Mouse (Mus musculus): ENCODE data around the gene Ldlrad3. TPM values are rescaled to one million over a fixed set of nuclear protein-coding genes. Genes with fewer than 3 reads are reported as not detected.

Gene Ldlrad3
- total RNA-seq, 1 experiment from 2014 or later: 8.8 TPM

GRCm38 (mm10) chr2:102142654-102143271, 43.4 kb downstream of the Ldlrad3 start:
- no peak for DNase-seq

DNA sequence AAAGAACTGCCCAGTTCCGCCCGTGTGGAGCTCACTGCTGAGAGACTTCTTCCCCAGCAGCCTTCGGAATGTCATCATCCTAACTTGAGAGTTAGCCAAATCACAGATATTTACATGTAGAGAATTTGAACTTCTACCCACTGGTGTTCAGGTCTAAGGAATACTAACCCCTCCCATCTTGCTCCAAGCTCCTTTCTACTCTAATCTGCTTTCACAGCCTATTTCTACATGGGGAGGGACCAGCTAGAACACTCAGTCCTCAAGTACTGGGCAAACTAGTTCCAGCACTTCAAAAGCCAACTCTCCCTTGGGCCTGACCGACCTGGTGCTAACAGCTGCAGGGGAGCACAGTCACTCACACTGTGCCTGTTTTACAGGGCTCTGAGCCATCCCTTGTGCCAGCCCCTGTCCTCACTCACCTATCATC, 44.0 kb downstream of the Ldlrad3 start:
- no peak for DNase-seq

- DNase-seq: no peak
Observed at GRCm38 (mm10) chr2:102141199-102141598, 45.0 kb downstream of the Ldlrad3 start.

DNA sequence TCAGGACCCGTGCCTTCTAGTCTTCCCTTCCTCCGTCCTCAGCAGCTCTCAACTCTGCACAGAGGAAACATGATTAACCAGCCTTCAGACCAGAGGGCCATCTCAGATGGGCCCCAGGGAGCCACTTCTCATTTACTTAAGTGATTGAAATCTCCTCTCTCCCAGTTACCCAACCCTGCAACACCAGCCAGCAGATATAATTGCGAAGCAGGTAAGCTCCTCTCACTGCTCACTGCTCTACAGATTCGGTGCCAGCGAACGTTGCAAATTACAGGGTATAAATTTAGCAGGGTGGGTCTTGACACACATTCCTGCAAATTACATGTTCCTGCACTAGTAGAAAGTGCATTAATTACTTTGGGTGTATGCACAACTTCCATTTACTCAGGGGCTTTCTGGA, 48.3 kb downstream of the Ldlrad3 start:
- DNase-seq: no peak

GRCm38 (mm10) chr2:102136184-102136583, 50.0 kb downstream of the Ldlrad3 start:
- no peak for DNase-seq

DNA sequence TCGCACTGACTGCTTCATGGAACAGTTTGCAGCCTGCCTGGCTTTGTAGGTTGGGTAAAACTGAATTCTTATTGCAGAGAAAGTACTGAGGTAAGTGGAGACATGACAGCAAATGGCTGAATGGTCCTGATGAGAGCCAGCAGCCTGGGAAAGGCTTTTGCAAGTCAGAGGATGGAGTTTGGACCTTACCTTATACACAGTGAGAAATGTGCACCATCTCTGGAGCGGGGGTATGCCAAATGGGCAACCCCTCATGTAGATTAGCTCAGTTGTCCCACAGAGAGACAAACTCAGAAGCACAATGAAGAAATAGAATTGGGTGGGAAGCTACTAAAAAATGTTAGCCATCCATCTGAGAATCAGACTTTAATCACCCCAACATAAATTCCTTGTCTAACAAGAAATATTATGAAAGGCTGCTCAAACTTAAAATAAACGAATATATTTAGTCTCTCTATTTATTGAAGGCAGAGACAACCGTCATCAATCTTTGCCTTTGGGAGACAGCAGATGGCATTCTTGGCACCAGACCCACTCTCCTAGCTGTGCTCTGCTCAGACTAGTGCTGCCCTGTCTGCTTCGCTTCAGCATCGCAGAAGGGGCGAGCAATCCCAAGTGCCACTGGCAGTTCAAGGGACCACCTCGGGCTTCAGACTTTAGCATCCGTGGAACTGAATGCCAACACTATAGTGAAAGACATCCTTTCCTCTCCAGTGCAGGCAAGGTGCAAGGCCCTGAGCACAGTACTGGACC, 51.5 kb downstream of the Ldlrad3 start:
- peak; percentile 49 for DNase-seq

DNA sequence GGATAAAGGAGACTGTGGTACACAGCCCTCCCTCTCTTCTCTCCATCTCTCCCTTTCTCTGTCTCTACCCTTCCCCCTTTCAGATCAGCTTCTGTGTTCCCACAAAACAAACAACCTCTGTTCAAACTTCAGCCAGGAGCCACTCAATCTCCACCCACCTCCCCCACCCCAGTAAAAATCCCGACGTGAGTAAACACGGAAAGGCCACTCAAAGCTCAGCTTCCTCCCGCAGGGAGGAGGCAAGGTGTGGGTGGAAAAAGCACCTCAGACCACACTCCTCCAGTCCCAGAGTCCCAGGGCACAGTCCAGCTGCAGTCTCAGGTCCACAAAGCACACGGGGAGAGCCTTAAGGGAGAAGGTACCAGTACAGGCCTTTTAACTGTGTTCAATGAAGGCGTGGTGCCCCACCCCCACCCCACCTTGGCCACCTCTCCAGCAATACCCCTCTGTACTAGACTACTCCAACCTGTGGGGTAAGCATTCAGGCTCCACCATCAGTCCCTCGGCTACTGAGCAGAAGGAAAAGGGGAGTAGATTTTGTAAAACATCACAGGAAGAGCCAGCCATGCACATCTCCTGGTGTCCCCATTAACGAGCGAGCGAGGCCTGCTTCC, 53.1 kb downstream of the Ldlrad3 start:
- no peak for DNase-seq

GRCm38 (mm10) chr2:102130198-102130845, 55.9 kb downstream of the Ldlrad3 start:
- peak; percentile 60 for DNase-seq

GRCm38 (mm10) chr2:102129235-102129634, 57.0 kb downstream of the Ldlrad3 start:
- no peak for DNase-seq

- DNase-seq: no peak
Observed at GRCm38 (mm10) chr2:102128500-102129030, 57.6 kb downstream of the Ldlrad3 start.

GRCm38 (mm10) chr2:102127791-102128387, 58.3 kb downstream of the Ldlrad3 start:
- peak; percentile 33 for DNase-seq

DNA sequence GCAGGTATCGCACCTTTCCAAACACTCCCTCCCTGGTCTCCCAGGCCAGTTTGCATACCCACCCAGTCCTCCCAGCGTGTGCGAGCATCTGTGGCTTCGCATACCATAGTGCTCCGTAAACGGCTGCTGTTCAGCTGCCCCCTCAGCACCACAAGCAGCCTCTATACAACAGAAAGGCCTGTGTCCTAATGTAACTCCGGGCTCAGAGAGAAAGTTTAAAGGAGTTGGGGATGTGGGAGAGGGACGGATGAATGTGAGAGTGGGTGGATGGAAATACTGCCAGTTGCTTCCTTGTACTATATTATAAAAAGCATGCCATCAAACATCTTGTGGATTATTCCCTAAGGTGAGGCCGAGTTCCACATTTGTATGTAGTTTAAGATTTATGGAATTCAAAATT, 59.0 kb downstream of the Ldlrad3 start:
- DNase-seq: no peak

GRCm38 (mm10) chr2:102126076-102126475, 60.1 kb downstream of the Ldlrad3 start:
- no peak for DNase-seq

DNA sequence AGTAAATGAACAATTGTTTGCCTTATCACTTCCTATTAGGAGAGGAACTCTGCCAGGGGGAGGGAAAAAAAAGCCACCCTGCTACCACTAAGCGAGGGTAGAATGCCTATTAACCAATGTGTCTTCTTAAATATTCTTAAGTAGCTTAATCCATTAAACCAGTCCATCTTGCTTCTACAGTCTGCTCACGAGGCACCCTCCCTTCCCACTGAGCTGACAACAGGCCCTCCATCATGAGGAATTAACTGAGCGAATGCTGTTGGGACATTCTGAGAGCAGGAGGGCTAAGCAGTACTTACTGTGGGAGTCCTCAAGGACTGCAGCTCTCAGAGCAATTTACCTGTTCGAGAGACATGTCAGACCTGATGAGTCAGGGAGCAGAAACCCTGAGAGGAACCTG, 61.1 kb downstream of the Ldlrad3 start:
- DNase-seq: no peak

DNA sequence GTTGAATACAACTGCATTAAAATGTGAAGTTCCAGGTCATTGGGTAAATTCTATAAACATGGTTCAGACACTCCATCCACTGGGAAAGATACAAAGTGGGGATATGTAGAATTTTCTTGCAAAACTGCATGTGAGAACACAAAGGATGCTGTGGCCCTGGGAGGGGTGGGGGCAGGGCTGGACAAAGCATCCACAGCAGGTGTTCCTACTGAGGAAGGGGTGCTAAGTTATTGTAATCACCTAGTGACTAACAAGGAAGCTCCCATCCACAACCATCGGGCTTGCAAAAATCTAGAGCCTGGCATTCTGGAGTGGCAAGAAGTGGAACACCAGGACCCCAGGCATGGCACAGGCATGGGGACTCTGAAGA, 64.1 kb downstream of the Ldlrad3 start:
- no peak for DNase-seq

GRCm38 (mm10) chr2:102121440-102122145, 64.6 kb downstream of the Ldlrad3 start:
- no peak for DNase-seq

GRCm38 (mm10) chr2:102119751-102120505, 66.3 kb downstream of the Ldlrad3 start:
- no peak for DNase-seq

GRCm38 (mm10) chr2:102118988-102119460, 67.2 kb downstream of the Ldlrad3 start:
- DNase-seq: no peak

DNA sequence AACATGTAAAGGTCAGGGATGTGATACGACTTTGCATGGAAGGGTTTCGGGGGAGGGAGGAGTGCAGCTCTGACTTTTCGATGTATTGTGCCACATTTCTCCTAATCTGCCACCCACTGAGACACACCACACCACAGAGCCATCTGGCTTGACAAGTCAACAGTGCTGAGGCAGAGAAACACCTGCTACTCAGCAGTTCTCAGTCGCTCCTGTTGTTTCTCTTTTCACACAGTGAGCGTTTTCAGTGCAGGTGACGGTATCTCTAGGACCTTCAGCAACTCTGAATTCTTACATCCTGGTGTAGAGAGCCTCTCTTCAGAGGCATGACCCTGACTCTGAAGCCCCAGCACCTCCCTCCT, 68.8 kb downstream of the Ldlrad3 start:
- DNase-seq: no peak

GRCm38 (mm10) chr2:102116521-102117401, 69.4 kb downstream of the Ldlrad3 start:
- no peak for DNase-seq
